Mouse (Mus musculus): ENCODE measurements around the gene Zbtb43. TPM values are rescaled to one million over a fixed set of nuclear protein-coding genes. Genes with fewer than 3 reads are reported as not detected.

The Zbtb43 gene
- total RNA-seq, 2 experiments from 2014 or later = 27.5 to 32.6 TPM

GRCm38 (mm10) chr2:33456696-33457095 is 11.7 kb downstream of the Zbtb43 start:
- intact Hi-C loops (cut with DNase I) = no loop called here

GRCm38 (mm10) chr2:33456242-33456641 is 12.1 kb downstream of the Zbtb43 start:
- intact Hi-C loops (cut with DNase I) = no loop called here
- no peak for DNase-seq (ENCODE audit: extremely low spot score in 1 of 2, low spot score in 2 of 2)

More at GRCm38 (mm10) chr2:33456696-33457095, 11.7 kb downstream of the Zbtb43 start:
- no peak for DNase-seq (ENCODE audit: extremely low spot score in 1 of 2, low spot score in 2 of 2)

- DNase-seq (ENCODE audit: extremely low spot score in 1 of 2, low spot score in 2 of 2) = no peak
These were observed 13.0 kb downstream of the Zbtb43 start for GRCm38 (mm10) chr2:33455350-33455749.

GRCm38 (mm10) chr2:33454816-33455215 is 13.5 kb downstream of the Zbtb43 start:
- intact Hi-C loops (cut with DNase I) = no loop called here
- DNase-seq (ENCODE audit: extremely low spot score in 1 of 2, low spot score in 2 of 2) = no peak

More at GRCm38 (mm10) chr2:33455350-33455749, 13.0 kb downstream of the Zbtb43 start:
- intact Hi-C loops (cut with DNase I) = no loop called here

- intact Hi-C loops (cut with DNase I) = no loop called here
- DNase-seq (ENCODE audit: extremely low spot score in 1 of 2, low spot score in 2 of 2) = no peak
These were observed 14.9 kb downstream of the Zbtb43 start for GRCm38 (mm10) chr2:33453476-33453875.

GRCm38 (mm10) chr2:33452721-33453120 is 15.6 kb downstream of the Zbtb43 start:
- intact Hi-C loops (cut with DNase I) = no loop called here
- no peak for DNase-seq (ENCODE audit: extremely low spot score in 1 of 2, low spot score in 2 of 2)

- intact Hi-C loops (cut with DNase I) = no loop called here
- DNase-seq (ENCODE audit: extremely low spot score in 1 of 2, low spot score in 2 of 2) = peak in 1 of 2 experiments; percentile 62
These were observed 16.2 kb downstream of the Zbtb43 start for GRCm38 (mm10) chr2:33452140-33452539.

GRCm38 (mm10) chr2:33451038-33451978 is 17.1 kb downstream of the Zbtb43 start:
- intact Hi-C loops (cut with DNase I) = no loop called here
- no peak for DNase-seq (ENCODE audit: extremely low spot score in 1 of 2, low spot score in 2 of 2)

- DNase-seq (ENCODE audit: extremely low spot score in 1 of 2, low spot score in 2 of 2) = no peak
These were observed 19.1 kb downstream of the Zbtb43 start for GRCm38 (mm10) chr2:33449119-33449873.

GRCm38 (mm10) chr2:33446796-33447195 is 21.6 kb downstream of the Zbtb43 start:
- DNase-seq (ENCODE audit: extremely low spot score in 1 of 2, low spot score in 2 of 2) = no peak
- intact Hi-C loops (cut with DNase I) = no loop called here

More at GRCm38 (mm10) chr2:33449119-33449873, 19.1 kb downstream of the Zbtb43 start:
- intact Hi-C loops (cut with DNase I) = no loop called here

GRCm38 (mm10) chr2:33445741-33446140 is 22.6 kb downstream of the Zbtb43 start:
- intact Hi-C loops (cut with DNase I) = no loop called here
- no peak for DNase-seq (ENCODE audit: extremely low spot score in 1 of 2, low spot score in 2 of 2)

- intact Hi-C loops (cut with DNase I) = no loop called here
- no peak for DNase-seq (ENCODE audit: extremely low spot score in 1 of 2, low spot score in 2 of 2)
These were observed 23.5 kb downstream of the Zbtb43 start for GRCm38 (mm10) chr2:33444862-33445261.

GRCm38 (mm10) chr2:33444358-33444757 is 24.0 kb downstream of the Zbtb43 start:
- intact Hi-C loops (cut with DNase I) = no loop called here
- DNase-seq (ENCODE audit: extremely low spot score in 1 of 2, low spot score in 2 of 2) = peak; percentile 79 to 94

GRCm38 (mm10) chr2:33442701-33443100 is 25.7 kb downstream of the Zbtb43 start:
- no peak for DNase-seq (ENCODE audit: extremely low spot score in 1 of 2, low spot score in 2 of 2)

GRCm38 (mm10) chr2:33440893-33441292 is 27.5 kb downstream of the Zbtb43 start:
- peak; percentile 66 to 69 for DNase-seq (ENCODE audit: extremely low spot score in 1 of 2, low spot score in 2 of 2)
- intact Hi-C loops (cut with DNase I) = no loop called here

More at GRCm38 (mm10) chr2:33442701-33443100, 25.7 kb downstream of the Zbtb43 start:
- intact Hi-C loops (cut with DNase I) = no loop called here

GRCm38 (mm10) chr2:33439980-33440670 is 28.2 kb downstream of the Zbtb43 start:
- intact Hi-C loops (cut with DNase I) = no loop called here
- no peak for DNase-seq (ENCODE audit: extremely low spot score in 1 of 2, low spot score in 2 of 2)

GRCm38 (mm10) chr2:33439471-33439881 is 28.9 kb downstream of the Zbtb43 start:
- intact Hi-C loops (cut with DNase I) = no loop called here
- no peak for DNase-seq (ENCODE audit: extremely low spot score in 1 of 2, low spot score in 2 of 2)

GRCm38 (mm10) chr2:33438377-33438776 is 30.0 kb downstream of the Zbtb43 start:
- DNase-seq (ENCODE audit: extremely low spot score in 1 of 2, low spot score in 2 of 2) = no peak
- intact Hi-C loops (cut with DNase I) = no loop called here

GRCm38 (mm10) chr2:33437184-33437583 is 31.2 kb downstream of the Zbtb43 start:
- no peak for DNase-seq (ENCODE audit: extremely low spot score in 1 of 2, low spot score in 2 of 2)
- intact Hi-C loops (cut with DNase I) = no loop called here
